Mouse (Mus musculus): ENCODE data around the gene Fgr.

- TF ChIP-seq CTCF (IDR thresholded peaks at IDR 0.05; ENCODE audit: extremely low read depth, insufficient read depth, low read length), result no peak
- TF ChIP-seq POLR2A (IDR thresholded peaks at IDR 0.05; ENCODE audit: extremely low read depth, insufficient read depth, low read length), result no peak
Measured at GRCm38 (mm10) chr4:133009676-133010075, 35.8 kb downstream of the Fgr start.

All from cortical plate, adult 2 months (tissue).